Mouse (Mus musculus) right cerebral cortex, postnatal 14 days (tissue): ENCODE measurements around the gene Cdh18.
"Not testable (repeated sequence)": the region's sequence is repeated elsewhere in the genome, so short reads cannot be mapped to it uniquely, and the experiment has no call there.

Source experiments
- DNase-seq: peaks from one replicate; pipeline ENCODE4 v3.0.0; 2022

Gene Cdh18

GRCm38 (mm10) chr15:22980136-22980535 is 431.3 kb downstream of the Cdh18 start:
- DNase-seq = no peak

DNA sequence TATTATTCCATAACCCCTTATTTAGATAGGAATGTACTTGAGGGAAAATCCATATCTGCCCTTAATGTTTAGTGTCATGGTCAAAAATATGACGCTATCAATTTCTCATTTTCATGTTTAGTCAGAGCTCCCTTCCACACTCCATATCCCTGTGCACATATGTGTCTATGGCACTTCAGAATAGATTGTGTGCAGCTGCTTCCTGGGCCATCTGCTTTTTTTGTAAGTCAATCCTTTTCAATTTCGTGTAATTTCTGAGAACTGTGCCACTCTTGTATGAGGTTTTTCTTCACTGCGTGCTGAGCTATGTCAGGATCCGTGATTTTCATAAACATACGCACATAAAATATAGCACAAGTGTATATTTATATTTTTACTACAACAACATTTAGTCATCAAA is 435.8 kb downstream of the Cdh18 start:
- DNase-seq = no peak

- no peak for DNase-seq
Observed at GRCm38 (mm10) chr15:23016680-23017079, 467.9 kb downstream of the Cdh18 start.

- no peak for DNase-seq
Observed at GRCm38 (mm10) chr15:23021151-23021550, 472.3 kb downstream of the Cdh18 start.

GRCm38 (mm10) chr15:23022635-23023034 is 473.8 kb downstream of the Cdh18 start:
- DNase-seq = no peak

DNA sequence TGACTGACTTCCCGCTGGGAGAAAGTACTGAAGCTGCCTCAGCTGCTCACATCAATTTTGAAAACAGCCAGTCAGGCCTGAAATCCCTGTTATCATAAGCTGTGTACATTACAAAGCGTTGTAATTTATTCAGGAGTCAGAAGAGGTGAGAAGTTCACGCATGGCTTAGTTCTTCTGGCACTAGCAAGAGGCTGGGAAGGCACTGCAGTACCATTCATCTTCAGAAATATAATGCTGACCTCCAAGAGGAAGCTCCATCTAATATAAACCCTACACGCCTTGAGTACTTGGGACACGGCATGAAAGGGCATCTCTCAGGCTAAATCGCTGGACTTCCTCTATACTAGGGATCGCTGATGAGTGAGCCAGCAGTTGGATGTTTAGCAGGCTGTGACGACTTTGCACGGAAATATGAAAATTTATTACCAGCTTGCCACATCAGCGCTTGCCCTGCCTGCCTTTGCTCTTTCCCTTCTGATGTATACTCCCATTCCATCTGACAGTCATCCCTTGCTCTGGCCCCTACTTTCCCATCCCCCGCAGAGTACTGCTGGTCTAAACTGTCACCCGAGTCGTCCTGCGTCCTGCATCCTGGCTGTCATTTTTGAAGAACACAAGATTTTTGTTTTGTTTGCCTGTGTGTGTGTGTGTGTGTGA is 486.9 kb downstream of the Cdh18 start:
- DNase-seq = peak; percentile 8

GRCm38 (mm10) chr15:23036208-23037065 is 487.6 kb downstream of the Cdh18 start:
- DNase-seq = peak; percentile 82

GRCm38 (mm10) chr15:23037561-23037960 is 488.7 kb downstream of the Cdh18 start:
- no peak for DNase-seq

GRCm38 (mm10) chr15:23046127-23046785 is 497.4 kb downstream of the Cdh18 start:
- no peak for DNase-seq

DNA sequence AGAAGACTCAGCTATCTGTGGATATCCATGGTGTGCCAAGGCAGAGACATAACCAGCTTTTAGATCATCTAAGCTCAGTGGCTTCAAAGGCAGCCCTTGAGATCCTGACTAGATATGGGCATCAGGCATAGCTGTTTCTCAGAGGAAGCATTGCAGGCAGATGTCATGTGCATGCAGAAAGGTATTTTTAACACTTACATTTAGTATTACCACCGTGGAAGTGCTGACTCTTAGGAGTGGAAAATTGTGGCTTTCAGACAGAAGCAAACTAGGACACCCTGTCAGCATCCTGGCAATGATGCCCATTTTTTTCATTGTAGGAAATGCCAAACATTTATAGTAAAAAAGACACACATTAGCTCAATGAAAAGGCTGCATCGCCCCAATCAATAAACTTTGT is 503.2 kb downstream of the Cdh18 start:
- no peak for DNase-seq

- not testable (repeated sequence) for DNase-seq
Observed at GRCm38 (mm10) chr15:23085326-23085725, 536.5 kb downstream of the Cdh18 start.

- DNase-seq = no peak
Observed at GRCm38 (mm10) chr15:23087535-23087934, 538.7 kb downstream of the Cdh18 start.

DNA sequence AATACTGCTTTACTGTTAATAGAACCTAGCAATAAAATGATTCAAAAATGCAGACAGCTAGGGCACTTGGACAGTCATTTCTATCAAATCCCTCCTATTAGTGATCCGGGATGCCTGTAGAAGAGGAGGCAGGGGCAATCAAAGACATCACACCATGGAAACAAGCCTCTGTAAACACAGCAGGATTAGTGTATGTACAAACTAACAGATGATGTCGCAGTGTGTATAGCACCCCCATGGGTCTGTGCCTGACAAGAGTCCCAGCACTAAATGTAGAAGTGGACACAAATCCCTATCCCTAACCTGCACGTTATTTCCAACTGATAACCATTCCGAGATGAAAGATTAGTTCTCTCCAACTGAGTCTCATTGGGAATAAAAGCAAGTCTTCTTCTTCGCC is 547.8 kb downstream of the Cdh18 start:
- DNase-seq = no peak

- no peak for DNase-seq
Observed at GRCm38 (mm10) chr15:23104668-23105380, 556.0 kb downstream of the Cdh18 start.

DNA sequence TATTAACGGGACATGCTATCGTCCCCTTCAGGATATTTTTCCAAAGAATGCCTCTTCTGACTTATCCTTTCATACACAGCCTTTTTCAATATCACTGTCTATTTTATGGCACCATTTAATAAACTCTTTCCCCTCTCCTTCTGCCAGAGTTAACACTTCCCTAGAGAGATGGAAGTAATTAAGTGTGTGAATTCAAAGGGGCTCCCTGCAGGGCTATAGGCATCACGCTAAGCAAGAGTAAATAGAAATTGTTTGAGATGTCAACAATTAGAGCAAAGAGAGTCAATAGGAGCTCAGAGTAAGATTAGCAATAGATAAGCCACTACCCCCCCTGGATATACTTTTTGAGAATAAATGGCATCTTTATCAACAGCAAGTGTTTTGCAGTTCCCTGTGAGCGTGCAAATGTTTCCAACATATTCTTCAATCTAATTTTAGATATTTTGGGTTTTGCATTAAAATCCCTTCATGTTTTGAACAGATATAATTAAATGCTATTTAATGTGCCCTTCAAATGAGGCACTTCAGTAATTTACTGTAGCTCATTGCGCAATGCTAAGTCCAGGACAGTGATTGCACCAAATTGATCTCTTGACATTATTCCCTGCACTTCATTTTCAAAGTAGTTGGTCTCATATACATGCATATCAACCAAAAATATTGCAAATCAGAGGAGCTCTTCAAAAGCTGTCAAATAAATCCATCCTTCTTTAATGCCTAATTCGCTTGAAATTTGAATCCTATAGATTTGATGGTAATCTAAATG is 586.3 kb downstream of the Cdh18 start:
- DNase-seq = no peak

- DNase-seq = no peak
Observed at GRCm38 (mm10) chr15:23136971-23137370, 588.1 kb downstream of the Cdh18 start.

GRCm38 (mm10) chr15:23142907-23143306 is 594.1 kb downstream of the Cdh18 start:
- not testable (repeated sequence) for DNase-seq

- DNase-seq = no peak
Observed at GRCm38 (mm10) chr15:23155883-23156282, 607.1 kb downstream of the Cdh18 start.

DNA sequence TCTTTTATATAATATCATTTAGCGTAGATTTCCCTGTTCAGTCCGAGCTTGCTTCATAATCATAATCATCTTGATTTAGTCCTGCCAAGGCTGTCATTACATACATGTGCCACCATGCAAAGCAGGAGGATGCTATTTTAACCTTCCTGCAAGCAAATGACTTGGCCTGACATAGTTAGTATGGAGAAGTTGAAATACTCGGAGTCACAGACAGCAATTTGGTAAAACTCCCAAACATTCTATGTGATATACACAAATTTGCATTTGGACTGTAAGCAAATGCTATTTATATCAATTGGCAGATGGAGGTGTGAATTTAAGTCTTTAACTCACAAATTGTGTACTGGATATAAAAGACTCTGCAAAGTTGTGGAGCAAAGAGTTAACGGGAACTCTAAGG is 616.0 kb downstream of the Cdh18 start:
- DNase-seq = no peak

DNA sequence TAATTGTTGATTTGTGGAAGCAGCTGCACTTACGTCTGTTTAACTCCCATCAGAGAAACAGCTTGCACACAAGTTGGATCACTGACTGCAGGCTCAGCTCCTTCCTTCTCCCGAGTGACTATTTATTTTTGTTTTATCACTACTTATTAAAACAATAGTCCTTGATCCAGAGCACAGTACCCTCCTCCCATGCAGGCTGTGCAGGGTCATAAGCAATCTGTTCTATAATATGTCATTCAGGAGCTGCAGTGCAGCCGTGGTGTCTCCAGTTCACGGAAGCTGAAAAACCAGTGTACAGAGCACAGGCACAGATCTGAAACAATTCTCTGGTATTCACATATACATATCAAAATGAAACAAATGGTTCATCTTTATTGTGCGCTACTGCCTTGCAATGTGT is 625.8 kb downstream of the Cdh18 start:
- DNase-seq = no peak

- DNase-seq = no peak
Observed at GRCm38 (mm10) chr15:23212068-23212467, 663.2 kb downstream of the Cdh18 start.

- no peak for DNase-seq
Observed at GRCm38 (mm10) chr15:23230616-23231015, 681.8 kb downstream of the Cdh18 start.
